Mouse (Mus musculus) forebrain, embryonic 10.5 days (tissue): Measurements from ENCODE around the gene Synm. TPM values are rescaled to one million over a fixed set of nuclear protein-coding genes. Genes with fewer than 3 reads are reported as not detected.

ENCODE experiments used
- DNase-seq: peaks from one replicate; pipeline ENCODE4 v3.0.0-alpha.2; 2017; ENCODE audit warnings: low spot score; ENCODE audit errors: extremely low spot score
- H3K27ac ChIP-seq: fragments of 300-500 bp; sonication (generic); 2 replicates; pipeline ENCODE4 v1.5.1; 2016; ENCODE audit warnings: mild to moderate bottlenecking
- H3K27me3 ChIP-seq: fragments of 300-500 bp; sonication (generic); 2 replicates; pipeline ENCODE4 v1.6.1; 2016; ENCODE audit warnings: mild to moderate bottlenecking; ENCODE audit not compliant: poor library complexity, severe bottlenecking
- H3K36me3 ChIP-seq: fragments of 300-500 bp; sonication (generic); replicated peaks from 2 replicates; pipeline ENCODE4 v1.6.1; 2016; ENCODE audit warnings: mild to moderate bottlenecking, moderate library complexity
- H3K4me1 ChIP-seq: fragments of 300-500 bp; sonication (generic); 2 replicates; pipeline ENCODE4 v1.6.1; 2016
- H3K4me3 ChIP-seq: fragments of 300-500 bp; sonication (generic); 2 replicates; pipeline ENCODE4 v1.5.1; 2016; ENCODE audit warnings: mild to moderate bottlenecking, moderate library complexity
- H3K9me3 ChIP-seq: fragments of 300-500 bp; sonication (generic); 2 replicates; pipeline ENCODE4 v1.6.1; 2016; ENCODE audit warnings: mild to moderate bottlenecking, moderate library complexity
- WGBS: fragments of 180-500 bp; shearing (Covaris S2); methylation state at CpG from one replicate; pipeline ENCODE4 v1.1.7; 2016; 5-methylcytosine and 5-hydroxymethylcytosine counted together
- polyA plus RNA-seq: library from polyadenylated mRNA; unstranded; fragments of >200 nt; fragmentation: Nextera tagmentation; extraction: Ambion mirVana; gene quantifications from 2 replicates; pipeline ENCODE4 v1.2.1, GENCODE M21; 2016

Synm gene
- polyA plus RNA-seq, result 0.62 and 0.78 TPM in 2 replicates

DNA sequence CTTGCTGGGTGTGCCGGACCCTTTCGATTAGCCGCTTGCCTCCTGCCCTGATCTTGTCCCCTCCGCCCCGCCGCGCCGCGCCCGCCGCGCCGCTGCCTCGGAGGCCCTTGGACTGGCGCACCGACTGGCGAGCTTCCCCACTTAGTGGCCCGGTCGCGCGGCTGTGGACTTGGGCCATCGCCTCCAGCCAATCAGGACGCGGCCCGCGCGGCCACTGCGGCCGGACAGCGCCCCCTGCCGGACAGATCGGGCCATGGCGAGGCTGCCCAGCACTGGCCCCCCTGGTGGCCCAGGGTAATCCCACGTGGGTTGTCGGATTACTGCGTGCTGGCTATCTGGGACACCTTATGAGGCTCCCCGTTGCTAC is at the start of gene Synm:
Synm (minus strand) TSS at position 114 of the 367 bp plus-strand sequence.
- H3K4me1 ChIP-seq, result peaks cover 36% of the 10 kb centered on the region
- 0% methylated on average over 37 of the region's 37 CpGs for WGBS
- peak within 1 kb of the TSS; percentile 70 for H3K4me3 ChIP-seq
- H3K9me3 ChIP-seq, result no peaks in the 10 kb centered on the region
- H3K27me3 ChIP-seq, result peaks cover 58% of the 10 kb centered on the region
- no peaks in the 10 kb centered on the region for H3K36me3 ChIP-seq
- H3K27ac ChIP-seq, result peak within 1 kb of the TSS; percentile 76
- peak; percentile 91 for DNase-seq

DNA sequence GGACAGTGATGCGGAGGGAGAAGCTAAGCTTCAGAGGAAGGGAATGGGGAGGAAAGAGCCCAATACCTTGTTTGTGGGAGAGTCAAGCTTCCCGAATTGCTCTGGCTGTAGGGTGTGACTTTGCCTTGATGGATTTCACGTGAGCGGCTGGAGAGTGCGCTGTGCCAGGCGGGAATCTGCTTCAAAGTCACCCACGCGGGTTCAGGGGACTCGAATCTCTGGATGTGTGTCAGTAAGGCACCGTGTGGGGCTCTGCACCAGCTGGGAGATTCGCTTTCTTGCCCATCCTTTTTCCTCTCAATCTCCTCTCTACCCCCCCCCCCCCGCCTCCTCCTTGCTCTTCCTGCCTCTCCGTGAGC is 44.3 kb upstream of the Synm start:
- Histone ChIP-seq H3K9me3 (no peaks in the 10 kb centered on the region), H3K4me1 (peaks cover 14% of the 10 kb centered on the region), H3K27me3 (peaks cover 14% of the 10 kb centered on the region), H3K27ac (peak overlapping the region; percentile 74), H3K36me3 (no peaks in the 10 kb centered on the region), H3K4me3 (peak overlapping the region; percentile 51)
- no peak for DNase-seq
- WGBS, result 18% methylated on average over 12 of the region's 13 CpGs

DNA sequence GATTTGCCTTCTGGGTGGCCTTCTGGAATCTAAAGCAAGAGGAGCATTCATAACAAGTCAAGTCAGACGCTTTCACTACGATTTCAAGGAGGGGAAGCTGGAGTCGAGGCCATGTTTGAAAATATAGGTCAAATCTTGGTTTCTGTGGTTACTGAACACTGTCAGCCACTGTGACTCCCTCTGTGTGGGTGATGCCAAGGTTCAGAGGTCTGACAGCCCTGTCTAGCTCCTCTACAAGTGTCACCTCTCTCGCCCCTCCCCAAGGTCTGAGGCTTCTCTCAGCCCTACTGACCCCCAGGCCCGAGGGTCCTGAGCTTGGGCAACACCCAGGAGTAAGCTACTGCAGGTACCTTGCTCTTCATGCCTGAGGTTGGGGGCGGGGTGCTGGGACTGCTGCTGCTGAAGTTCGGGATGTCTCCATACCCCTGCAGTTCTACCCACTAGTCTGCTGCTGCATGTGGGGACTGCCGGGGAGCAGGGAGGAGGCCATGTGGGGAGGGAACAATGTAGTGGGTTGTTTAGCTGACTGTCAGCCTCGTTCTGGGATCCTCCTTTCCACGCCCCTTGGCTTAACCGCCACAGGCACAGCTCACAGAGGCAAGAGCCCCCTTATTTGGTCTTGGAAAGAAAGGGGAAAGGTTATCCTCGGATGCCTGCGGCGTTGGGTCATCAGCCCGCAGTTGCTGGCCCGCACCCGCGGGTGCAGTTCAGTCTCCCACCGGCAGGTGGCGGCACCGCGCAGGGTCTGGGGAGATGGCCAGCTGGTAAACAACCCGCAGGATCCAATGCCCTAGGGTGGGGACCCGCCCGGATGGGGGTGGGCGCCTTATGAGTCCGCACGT is 43.7 kb upstream of the Synm start:
- peak overlapping the region; percentile 74 for H3K27ac ChIP-seq
- H3K4me3 ChIP-seq, result peak overlapping the region; percentile 51
- DNase-seq, result peak; percentile 88
- H3K4me1 ChIP-seq, result peaks cover 14% of the 10 kb centered on the region
- peaks cover 14% of the 10 kb centered on the region for H3K27me3 ChIP-seq
- no peaks in the 10 kb centered on the region for H3K36me3 ChIP-seq
- no peaks in the 10 kb centered on the region for H3K9me3 ChIP-seq
- 20% methylated on average over 28 of the region's 28 CpGs for WGBS

DNA sequence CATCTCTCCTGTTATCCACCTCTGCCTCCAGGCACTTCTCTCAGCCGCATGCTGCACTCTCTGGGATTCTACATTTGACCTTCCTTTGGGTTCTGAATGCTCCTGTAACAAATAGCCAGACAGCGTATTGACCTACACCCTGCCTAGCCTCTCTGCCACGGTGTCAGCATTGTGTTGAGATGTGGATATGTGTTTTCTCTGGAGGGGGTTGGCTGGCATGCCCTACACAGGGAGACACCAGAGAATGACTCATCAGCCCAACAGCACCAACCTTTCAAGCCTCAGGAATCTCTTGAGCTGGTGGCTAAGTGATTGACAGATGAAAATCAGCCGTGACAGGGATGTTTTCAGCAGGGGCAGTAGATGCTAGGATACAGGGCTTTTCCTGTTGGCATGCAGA is 41.5 kb upstream of the Synm start:
- WGBS, result 70% methylated on average over 4 of the region's 4 CpGs
- Histone ChIP-seq H3K36me3 (no peaks in the 10 kb centered on the region), H3K9me3 (no peaks in the 10 kb centered on the region), H3K4me3 (no peak overlapping the region), H3K4me1 (peaks cover 14% of the 10 kb centered on the region), H3K27ac (no peak overlapping the region), H3K27me3 (peaks cover 14% of the 10 kb centered on the region)
- no peak for DNase-seq

DNA sequence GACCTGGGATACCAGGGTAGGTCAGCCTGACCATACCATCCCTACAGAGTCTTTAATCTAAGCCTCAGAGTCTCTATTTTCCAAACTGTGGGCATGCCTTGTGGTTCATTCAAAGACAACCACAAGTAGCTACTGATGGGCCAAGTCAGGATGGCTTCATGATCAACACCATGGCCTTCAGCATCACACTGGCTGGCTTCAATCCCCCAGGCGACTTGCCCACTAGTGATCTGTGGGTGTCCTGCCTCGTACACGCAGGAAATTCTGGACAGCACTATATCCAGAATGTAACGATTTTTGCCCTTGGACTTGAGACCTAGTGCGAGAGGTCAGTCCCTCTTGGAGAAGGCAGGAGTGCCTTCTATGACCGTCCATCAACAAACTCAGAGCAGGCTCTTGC is 41.0 kb upstream of the Synm start:
- WGBS, result 89% methylated on average over 6 of the region's 6 CpGs
- peaks cover 14% of the 10 kb centered on the region for H3K4me1 ChIP-seq
- H3K36me3 ChIP-seq, result no peaks in the 10 kb centered on the region
- peaks cover 14% of the 10 kb centered on the region for H3K27me3 ChIP-seq
- H3K27ac ChIP-seq, result no peak overlapping the region
- H3K9me3 ChIP-seq, result no peaks in the 10 kb centered on the region
- DNase-seq, result no peak
- H3K4me3 ChIP-seq, result no peak overlapping the region

DNA sequence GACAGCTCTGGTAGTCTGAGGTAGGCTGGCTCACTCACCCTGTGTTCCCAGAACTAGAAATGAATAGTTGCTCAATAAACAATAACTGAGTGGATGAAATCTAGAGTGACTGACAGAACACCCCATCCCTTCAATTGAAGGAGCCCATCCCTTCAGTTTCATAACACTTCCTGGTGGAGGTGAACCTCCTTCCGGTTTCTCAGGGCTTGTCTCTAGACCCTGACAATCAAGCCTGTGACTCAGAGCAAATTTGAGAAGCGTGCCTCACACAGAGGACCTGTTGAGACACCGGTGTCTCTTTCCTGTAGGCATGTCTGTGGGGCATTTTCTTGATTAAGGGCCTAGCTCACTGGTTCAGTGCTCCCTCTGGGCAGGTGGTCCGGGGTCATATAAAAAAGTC is 38.9 kb upstream of the Synm start:
- Histone ChIP-seq H3K27me3 (peaks cover 14% of the 10 kb centered on the region), H3K27ac (no peak overlapping the region), H3K9me3 (peaks cover 6% of the 10 kb centered on the region; the same call in 1 of the 2 replicates), H3K36me3 (no peaks in the 10 kb centered on the region), H3K4me3 (no peak overlapping the region), H3K4me1 (peaks cover 5% of the 10 kb centered on the region)
- no peak for DNase-seq
- WGBS, result 85% methylated on average over 4 of the region's 4 CpGs

DNA sequence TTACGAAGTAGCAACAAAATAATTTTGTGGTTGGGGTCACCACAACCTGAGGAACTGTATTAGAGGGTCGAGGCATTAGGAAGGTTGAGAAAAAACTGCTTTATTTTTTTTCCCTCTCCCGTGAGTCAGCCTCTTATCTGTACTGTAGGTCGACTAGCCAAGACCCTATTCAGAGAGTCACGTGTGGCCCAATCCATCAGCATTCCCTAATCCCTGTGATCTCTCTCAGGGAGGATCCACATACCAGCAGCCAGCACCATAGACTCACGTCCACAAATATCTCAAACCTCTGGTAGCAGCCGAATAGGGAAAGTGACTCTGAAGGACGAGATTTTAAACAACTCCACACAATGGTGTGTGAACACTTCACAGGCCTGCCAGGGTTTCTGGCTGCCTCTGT is 37.5 kb upstream of the Synm start:
- DNase-seq, result no peak
- H3K27me3 ChIP-seq, result 0 out of 2 replicates have a peak, but pooled peaks cover 1% of the 10 kb centered on the region
- WGBS, result 50% methylated on average over 8 of the region's 8 CpGs

DNA sequence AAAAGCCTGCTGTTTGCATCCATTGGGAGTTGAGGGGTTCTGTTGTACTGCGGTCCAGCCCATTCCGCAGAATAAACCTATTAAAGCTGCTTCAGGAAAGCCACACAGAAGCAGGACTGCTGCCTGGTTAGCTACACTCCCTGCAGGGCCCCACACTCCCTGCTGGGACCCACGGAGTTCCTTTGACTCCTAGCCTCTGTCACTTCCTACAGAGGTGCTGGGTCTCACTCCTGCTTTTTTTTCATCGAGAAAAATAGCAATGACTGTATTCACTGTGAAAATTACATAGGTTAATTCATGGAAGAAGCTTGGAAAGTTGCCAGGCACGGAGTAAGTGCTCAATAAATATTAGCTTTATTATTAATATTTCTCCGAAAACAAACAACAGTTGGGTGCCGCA is 33.9 kb upstream of the Synm start:
- peaks cover 4% of the 10 kb centered on the region for H3K4me1 ChIP-seq
- H3K27me3 ChIP-seq, result no peaks in the 10 kb centered on the region
- peaks cover 6% of the 10 kb centered on the region; the same call in 1 of the 2 replicates for H3K9me3 ChIP-seq
- H3K36me3 ChIP-seq, result no peaks in the 10 kb centered on the region
- no peak overlapping the region for H3K4me3 ChIP-seq
- WGBS, result 72% methylated on average over 7 of the region's 7 CpGs
- no peak for DNase-seq
- no peak overlapping the region for H3K27ac ChIP-seq

More for the DNA sequence above, 37.5 kb upstream of the Synm start:
- Histone ChIP-seq H3K36me3 (no peaks in the 10 kb centered on the region), H3K9me3 (peaks cover 6% of the 10 kb centered on the region; the same call in 1 of the 2 replicates), H3K27ac (no peak overlapping the region), H3K4me3 (no peak overlapping the region), H3K4me1 (no peaks in the 10 kb centered on the region)

DNA sequence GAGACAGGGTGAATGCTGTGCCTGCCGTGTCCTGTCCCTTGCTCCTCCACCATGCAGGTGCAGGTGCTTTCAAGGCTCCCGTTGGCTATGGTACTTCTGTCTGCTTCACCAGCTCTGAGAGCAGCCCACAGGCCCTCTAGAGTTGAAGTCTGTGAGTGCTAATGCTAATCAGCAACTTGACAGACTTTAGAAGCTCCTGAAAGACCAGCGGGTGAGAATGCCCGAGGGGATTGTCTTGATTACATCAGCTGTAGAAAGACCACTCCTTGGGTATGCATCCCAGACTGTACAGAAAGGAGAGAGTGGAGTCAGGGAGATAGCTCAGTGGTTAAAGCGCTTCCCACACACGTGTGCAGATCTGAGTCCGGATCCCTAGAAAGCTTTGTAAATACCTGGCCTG is 31.7 kb upstream of the Synm start:
- no peaks in the 10 kb centered on the region for H3K36me3 ChIP-seq
- no peak overlapping the region for H3K27ac ChIP-seq
- H3K9me3 ChIP-seq, result peaks cover 6% of the 10 kb centered on the region; the same call in 1 of the 2 replicates
- WGBS, result 55% methylated on average over 7 of the region's 7 CpGs
- H3K4me1 ChIP-seq, result peaks cover 4% of the 10 kb centered on the region
- H3K4me3 ChIP-seq, result no peak overlapping the region
- H3K27me3 ChIP-seq, result no peaks in the 10 kb centered on the region
- no peak for DNase-seq

DNA sequence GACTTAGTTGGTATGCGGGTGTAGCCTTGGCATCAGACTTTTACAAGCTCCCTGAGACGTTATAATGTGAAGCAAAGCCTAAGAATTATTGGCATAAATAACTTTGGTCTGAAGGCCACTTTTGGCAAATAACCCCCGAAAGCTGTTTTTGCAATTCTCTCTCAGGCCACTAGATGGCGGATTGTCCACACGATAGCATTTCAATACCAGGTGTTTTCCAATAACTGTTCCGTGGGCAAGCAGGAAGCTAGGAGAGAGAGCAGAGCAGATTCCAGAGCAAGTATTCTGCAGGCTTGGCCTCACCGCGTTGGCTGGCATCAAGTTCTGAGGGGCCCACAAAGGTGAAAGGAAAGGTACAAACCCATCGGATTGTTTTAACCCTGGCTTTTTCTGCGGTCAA is 29.2 kb upstream of the Synm start:
- no peak overlapping the region for H3K27ac ChIP-seq
- no peaks in the 10 kb centered on the region for H3K27me3 ChIP-seq
- DNase-seq, result peak; percentile 72
- no peaks in the 10 kb centered on the region; the same call in 1 of the 2 replicates for H3K9me3 ChIP-seq
- no peaks in the 10 kb centered on the region for H3K36me3 ChIP-seq
- H3K4me3 ChIP-seq, result no peak overlapping the region
- H3K4me1 ChIP-seq, result peaks cover 4% of the 10 kb centered on the region
- 15% methylated on average over 10 of the region's 10 CpGs for WGBS

DNA sequence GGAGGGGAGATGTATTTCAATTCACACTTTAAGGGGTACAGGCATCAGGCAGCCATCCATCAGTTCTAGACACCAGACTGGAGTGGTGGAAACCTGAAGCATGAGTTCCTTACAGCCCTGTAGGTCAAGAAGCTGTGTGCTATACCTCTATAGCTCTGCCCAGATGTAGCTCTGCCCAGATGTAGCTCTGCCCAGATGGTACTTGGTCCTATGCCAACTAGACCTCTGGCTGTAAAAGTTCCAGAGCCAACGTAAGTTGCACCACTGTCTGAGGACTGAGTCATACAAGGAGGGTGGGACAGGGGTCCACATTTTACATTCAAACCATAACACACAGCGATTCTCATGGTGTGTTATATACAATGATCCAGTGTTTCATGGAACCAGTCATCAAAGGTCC is 28.3 kb upstream of the Synm start:
- Histone ChIP-seq H3K27ac (no peak overlapping the region), H3K27me3 (no peaks in the 10 kb centered on the region), H3K36me3 (no peaks in the 10 kb centered on the region), H3K4me3 (no peak overlapping the region), H3K9me3 (no peaks in the 10 kb centered on the region), H3K4me1 (peaks cover 4% of the 10 kb centered on the region)
- WGBS, result 81% methylated on average over 2 of the region's 2 CpGs
- no peak for DNase-seq

DNA sequence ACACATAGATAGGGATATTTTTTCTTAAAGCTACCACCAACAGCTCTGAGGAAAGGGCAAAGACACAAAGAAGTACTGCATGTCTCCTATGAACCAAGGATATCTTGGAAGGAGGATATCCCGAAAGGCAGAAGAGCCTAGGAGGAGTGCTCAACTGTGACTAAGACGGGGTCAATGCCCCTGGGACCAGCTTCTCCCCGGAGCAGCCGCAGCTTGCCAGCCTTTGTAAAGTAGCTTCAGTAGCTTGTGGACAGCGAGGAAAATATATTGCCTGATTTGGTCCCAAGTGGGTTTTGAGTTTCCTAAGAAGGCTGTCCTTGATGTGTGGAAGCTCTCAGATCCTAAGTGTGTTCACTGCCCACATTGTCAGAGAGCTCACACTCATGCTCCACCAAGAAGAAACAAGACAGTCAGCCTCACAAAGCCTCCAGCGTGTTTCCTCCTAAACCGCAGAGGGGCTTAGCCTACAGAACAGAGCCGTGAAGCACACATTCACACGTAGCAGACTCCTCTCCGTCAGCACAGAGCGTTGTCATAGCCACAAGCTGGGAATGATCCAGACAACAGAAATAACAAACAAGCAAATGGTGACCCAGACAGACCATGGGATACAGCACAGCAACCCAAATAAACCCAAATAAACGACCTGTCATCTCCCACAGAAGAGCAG is 17.2 kb upstream of the Synm start:
- DNase-seq, result no peak
- Histone ChIP-seq H3K9me3 (no peaks in the 10 kb centered on the region), H3K27ac (no peak overlapping the region), H3K27me3 (no peaks in the 10 kb centered on the region), H3K36me3 (no peaks in the 10 kb centered on the region), H3K4me1 (no peaks in the 10 kb centered on the region), H3K4me3 (no peak overlapping the region)
- 72% methylated on average over 12 of the region's 12 CpGs for WGBS

DNA sequence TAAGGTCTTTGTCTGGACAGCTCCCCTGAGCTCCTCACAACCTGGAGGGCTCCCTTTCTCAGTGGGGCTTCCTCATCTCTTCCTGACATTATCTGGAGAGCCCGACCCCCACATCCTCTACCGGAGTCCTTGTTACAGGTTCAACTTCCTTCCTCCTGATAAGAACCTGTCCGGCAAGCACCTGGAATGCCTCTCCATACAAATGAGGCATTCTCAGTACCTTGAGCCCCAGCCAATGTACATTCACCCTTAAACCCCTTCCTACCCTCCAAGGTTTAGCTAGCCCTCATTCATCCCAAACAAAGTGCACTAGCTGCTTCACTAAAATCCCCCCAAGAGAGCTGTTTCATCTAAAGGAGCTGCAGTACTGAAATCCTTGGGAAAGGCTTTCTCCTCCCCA is 16.1 kb upstream of the Synm start:
- Histone ChIP-seq H3K4me3 (no peak overlapping the region), H3K27ac (no peak overlapping the region), H3K36me3 (no peaks in the 10 kb centered on the region), H3K9me3 (no peaks in the 10 kb centered on the region), H3K27me3 (no peaks in the 10 kb centered on the region), H3K4me1 (peaks cover 6% of the 10 kb centered on the region)
- WGBS, result 76% methylated on average over 3 of the region's 3 CpGs
- no peak for DNase-seq
